Mouse (Mus musculus) hindbrain, embryonic 16.5 days (tissue): ENCODE data around the gene Acsf2. TPM values are rescaled to one million over a fixed set of nuclear protein-coding genes. Genes with fewer than 3 reads are reported as not detected.
A peak's percentile ranks its signal among the peaks of the same experiment; 100 is the strongest.
"Not testable (repeated sequence)": the region's sequence is repeated elsewhere in the genome, so short reads cannot be mapped to it uniquely, and the experiment has no call there.

ENCODE experiments used
- ATAC-seq: fragments of 200-750 bp; cut with Nextera tagmentation; 2 replicates; pipeline ENCODE4 v1.8.0; 2017; ENCODE audit warnings: moderate TSS enrichment, moderate library complexity
- H3K27ac ChIP-seq: fragments of 300-500 bp; sonication (generic); 2 replicates; pipeline ENCODE4 v1.5.1; 2014; ENCODE audit warnings: low read depth, mild to moderate bottlenecking, control low read depth, low read length, moderate library complexity
- H3K27me3 ChIP-seq: fragments of 300-500 bp; sonication (generic); replicated peaks from 2 replicates; pipeline ENCODE4 v1.6.1; 2014; ENCODE audit warnings: low read length; ENCODE audit not compliant: control insufficient read depth, insufficient read depth
- H3K36me3 ChIP-seq: fragments of 300-500 bp; sonication (generic); 2 replicates; pipeline ENCODE4 v1.6.1; 2014; ENCODE audit warnings: mild to moderate bottlenecking, low read length, moderate library complexity, mixed read lengths; ENCODE audit not compliant: control insufficient read depth, insufficient read depth
- H3K4me1 ChIP-seq: fragments of 300-500 bp; sonication (generic); 2 replicates; pipeline ENCODE4 v1.6.1; 2014; ENCODE audit warnings: low read depth, low read length; ENCODE audit not compliant: control insufficient read depth, insufficient read depth
- H3K4me2 ChIP-seq: fragments of 300-500 bp; sonication (generic); 2 replicates; pipeline ENCODE4 v1.6.1; 2014; ENCODE audit warnings: mild to moderate bottlenecking, low read length, control low read depth, moderate library complexity
- H3K4me3 ChIP-seq: fragments of 300-500 bp; sonication (generic); 2 replicates; pipeline ENCODE4 v1.5.1; 2014; ENCODE audit warnings: mild to moderate bottlenecking, low read length, control low read depth, moderate library complexity
- H3K9ac ChIP-seq: fragments of 300-500 bp; sonication (generic); 2 replicates; pipeline ENCODE4 v1.6.1; 2014; ENCODE audit warnings: low read depth, mild to moderate bottlenecking, control low read depth, low read length, moderate library complexity
- H3K9me3 ChIP-seq: fragments of 300-500 bp; sonication (generic); 2 replicates; pipeline ENCODE4 v1.6.1; 2014; ENCODE audit warnings: mild to moderate bottlenecking, low read length, moderate library complexity; ENCODE audit not compliant: control insufficient read depth
- WGBS: fragments of 180-500 bp; shearing (Covaris S2); extraction: QIAGEN DNeasy Blood & Tissue Kit; methylation state at CpG from one replicate; pipeline ENCODE4 v1.1.7; 2014; 5-methylcytosine and 5-hydroxymethylcytosine counted together
- polyA plus RNA-seq: library from polyadenylated mRNA; unstranded; fragments of >200 nt; fragmentation: Nextera tagmentation; extraction: Ambion mirVana; gene quantifications from 2 replicates; pipeline ENCODE4 v1.2.1, GENCODE M21; 2015

The Acsf2 gene
- 1.8 and 2.3 TPM in 2 replicates for polyA plus RNA-seq

DNA sequence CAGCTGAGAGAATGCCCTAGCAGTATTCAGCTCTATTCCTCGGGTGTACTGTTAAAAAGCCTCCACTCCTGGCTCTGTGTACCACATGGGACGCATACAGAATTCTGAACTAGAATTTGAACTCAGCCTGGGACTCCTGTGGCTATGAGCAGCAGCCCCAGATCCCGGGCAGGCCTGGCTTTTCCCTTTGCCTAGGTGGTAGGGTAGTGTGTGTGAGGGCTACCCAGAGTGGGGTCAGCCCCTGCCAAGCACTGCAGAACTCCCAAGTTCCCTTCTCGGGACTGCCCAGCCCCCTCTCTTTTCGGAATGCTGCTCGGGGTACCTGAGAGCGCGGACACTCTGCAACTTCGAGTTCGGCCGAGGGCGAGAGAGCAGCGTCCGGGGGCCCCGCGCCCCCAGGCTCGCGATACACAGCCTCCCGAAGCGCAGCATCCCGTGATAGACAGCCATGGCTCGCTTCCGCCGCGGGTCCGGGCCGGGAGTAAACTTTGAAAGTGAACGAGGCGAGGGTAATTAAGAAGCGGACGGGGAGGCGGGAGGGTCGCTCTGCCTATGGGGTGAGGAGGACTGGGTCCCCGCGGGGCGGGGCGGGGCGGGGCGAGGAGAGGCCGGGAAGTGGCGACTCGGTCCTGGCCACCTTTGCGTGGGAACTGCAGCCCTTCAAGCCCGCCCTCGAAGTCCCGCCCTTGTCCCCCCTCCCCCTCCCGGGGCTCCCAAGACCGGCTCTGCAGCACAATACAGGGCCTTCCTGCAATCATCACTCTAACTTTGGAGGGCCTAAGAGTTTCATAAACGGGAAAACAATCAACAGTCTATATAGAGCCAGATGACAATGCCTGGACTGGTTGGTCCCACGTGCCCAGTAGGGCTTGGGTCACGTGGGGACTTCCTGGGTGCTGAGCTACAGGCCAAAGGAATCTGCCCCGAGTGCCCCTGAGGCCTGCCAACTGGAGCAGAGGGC is at the start of gene Acsf2:
TSS of gene Acsf2 (minus strand) at position 551 of the 961 bp plus-strand sequence.
- H3K9me3 ChIP-seq = no peaks in the 10 kb centered on the region
- H3K27ac ChIP-seq = no peak within 1 kb of the TSS
- WGBS = 3% methylated on average over 50 of the region's 52 CpGs
- peak within 1 kb of the TSS; percentile 41 for H3K4me3 ChIP-seq
- H3K4me1 ChIP-seq = no peaks in the 10 kb centered on the region; the same call in 1 of the 2 replicates
- H3K27me3 ChIP-seq = no peaks in the 10 kb centered on the region
- H3K9ac ChIP-seq = peak within 1 kb of the TSS; percentile 8
- ATAC-seq = peak; percentile 88
- peak within 1 kb of the TSS; percentile 80 for H3K4me2 ChIP-seq
- no peaks in the 10 kb centered on the region for H3K36me3 ChIP-seq

DNA sequence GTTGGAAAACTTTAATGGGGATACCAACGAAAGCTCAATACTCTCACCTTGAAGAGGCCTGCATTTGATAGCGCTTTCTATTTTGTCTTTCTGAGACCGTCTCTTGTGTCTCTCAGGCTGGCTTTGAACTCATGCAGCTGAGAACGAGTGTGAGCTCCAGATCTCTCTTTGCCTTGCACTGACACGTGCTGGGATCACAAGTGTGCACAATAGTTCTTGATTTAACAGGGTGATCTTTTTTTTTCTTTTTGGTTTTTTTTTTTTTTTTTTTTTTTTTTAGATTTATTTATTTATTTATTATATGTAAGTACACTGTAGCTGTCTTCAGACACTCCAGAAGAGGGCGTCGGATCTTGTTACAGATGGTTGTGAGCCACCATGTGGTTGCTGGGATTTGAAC is 49.6 kb upstream of the Acsf2 start:
- H3K9me3 ChIP-seq, H3K27ac ChIP-seq, H3K4me3 ChIP-seq, H3K4me2 ChIP-seq, H3K36me3 ChIP-seq, H3K9ac ChIP-seq, ATAC-seq, H3K27me3 ChIP-seq: not testable (repeated sequence)
- WGBS = 95% methylated on average over 5 of the region's 7 CpGs
- H3K4me1 ChIP-seq = peaks cover 11% of the 10 kb centered on the region

DNA sequence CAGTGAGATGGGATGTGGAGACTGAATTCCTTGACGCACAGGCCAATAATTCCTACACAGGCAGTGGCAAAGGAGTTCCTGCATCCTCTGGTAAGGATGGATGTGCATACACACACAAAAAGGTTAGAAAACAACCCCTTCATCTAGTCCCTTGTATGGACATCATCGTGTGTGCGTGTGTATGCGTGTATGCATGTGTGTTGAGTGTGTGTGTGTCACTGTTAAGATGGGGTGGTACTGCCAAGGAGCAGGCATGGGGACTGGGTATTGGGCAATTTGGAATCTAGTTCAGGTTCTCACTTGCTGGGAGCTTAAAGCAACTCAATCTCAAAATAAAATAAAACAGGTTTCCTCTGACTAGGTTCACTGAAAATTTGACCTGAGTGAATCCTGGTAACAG is 44.8 kb upstream of the Acsf2 start:
- WGBS = 94% methylated on average over 4 of the region's 4 CpGs
- no peak overlapping the region for H3K9ac ChIP-seq
- H3K27ac ChIP-seq = no peak overlapping the region
- H3K27me3 ChIP-seq = no peaks in the 10 kb centered on the region
- H3K4me1 ChIP-seq = no peaks in the 10 kb centered on the region
- no peak overlapping the region for H3K4me3 ChIP-seq
- H3K9me3 ChIP-seq = no peaks in the 10 kb centered on the region
- ATAC-seq = no peak
- peaks cover 27% of the 10 kb centered on the region for H3K36me3 ChIP-seq
- no peak overlapping the region for H3K4me2 ChIP-seq

DNA sequence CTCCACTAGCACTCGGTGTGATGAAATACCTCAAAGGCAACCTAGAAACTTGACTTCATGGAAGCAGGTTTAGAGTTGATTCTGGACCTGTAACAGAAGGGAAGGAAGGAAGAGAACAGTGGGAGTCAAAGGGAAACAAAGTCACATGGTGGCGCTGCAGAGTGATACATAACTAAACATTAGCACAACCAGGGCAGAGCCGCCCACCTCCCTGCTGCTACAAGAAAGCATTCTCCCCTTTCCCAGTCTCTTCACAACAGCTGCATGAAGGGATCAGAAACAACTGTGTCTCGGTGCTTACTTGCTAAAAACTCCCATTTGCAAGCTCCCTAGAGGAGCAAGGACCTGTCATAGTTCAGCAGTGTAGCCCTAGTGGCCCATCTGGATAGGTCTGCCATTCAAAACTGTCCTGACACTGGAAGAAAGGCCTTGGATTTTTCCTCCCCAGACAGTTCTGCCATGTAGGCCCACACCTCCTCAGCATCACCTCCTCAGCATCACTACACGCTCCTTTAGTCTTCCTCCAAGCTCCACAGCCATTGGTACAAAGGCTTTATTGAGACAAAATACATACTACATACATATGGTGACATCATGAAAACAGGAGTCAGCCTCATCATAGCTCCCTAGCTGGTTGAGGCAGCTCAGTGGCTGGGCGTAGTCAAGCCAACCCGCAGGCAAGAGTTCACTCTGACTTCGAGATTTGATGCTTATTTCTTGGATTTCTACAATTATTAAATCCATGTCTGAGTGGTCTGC is 43.0 kb upstream of the Acsf2 start:
- ATAC-seq = no peak
- Histone ChIP-seq H3K27ac (no peak overlapping the region), H3K36me3 (peaks cover 37% of the 10 kb centered on the region), H3K9ac (no peak overlapping the region), H3K9me3 (no peaks in the 10 kb centered on the region), H3K27me3 (no peaks in the 10 kb centered on the region), H3K4me3 (no peak overlapping the region), H3K4me1 (no peaks in the 10 kb centered on the region), H3K4me2 (no peak overlapping the region)
- WGBS = 87% methylated on average over 8 of the region's 8 CpGs

DNA sequence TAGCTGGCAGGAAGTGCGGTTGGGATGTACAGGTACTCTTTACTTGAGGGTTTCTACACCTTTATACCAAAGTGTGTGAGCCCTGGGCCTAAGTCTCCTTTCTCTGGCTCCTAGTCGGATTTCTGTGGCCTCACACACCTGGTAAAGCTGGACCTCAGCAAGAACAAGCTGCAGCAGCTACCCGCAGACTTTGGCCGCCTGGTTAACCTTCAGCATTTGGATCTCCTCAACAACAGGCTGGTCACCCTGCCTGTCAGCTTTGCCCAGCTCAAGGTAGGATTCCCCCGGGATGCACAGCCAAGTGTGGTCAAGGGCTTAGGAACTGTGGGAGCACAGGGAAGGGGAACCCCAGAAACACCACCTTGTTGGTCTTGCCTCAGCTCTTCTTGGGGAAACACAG is 32.8 kb upstream of the Acsf2 start:
- 92% methylated on average over 5 of the region's 5 CpGs for WGBS
- H3K27me3 ChIP-seq = no peaks in the 10 kb centered on the region
- H3K27ac ChIP-seq = no peak overlapping the region
- H3K36me3 ChIP-seq = peaks cover 58% of the 10 kb centered on the region
- no peaks in the 10 kb centered on the region for H3K9me3 ChIP-seq
- no peak for ATAC-seq
- H3K4me1 ChIP-seq = peaks cover 6% of the 10 kb centered on the region
- H3K4me3 ChIP-seq = no peak overlapping the region
- no peak overlapping the region for H3K9ac ChIP-seq
- H3K4me2 ChIP-seq = no peak overlapping the region

DNA sequence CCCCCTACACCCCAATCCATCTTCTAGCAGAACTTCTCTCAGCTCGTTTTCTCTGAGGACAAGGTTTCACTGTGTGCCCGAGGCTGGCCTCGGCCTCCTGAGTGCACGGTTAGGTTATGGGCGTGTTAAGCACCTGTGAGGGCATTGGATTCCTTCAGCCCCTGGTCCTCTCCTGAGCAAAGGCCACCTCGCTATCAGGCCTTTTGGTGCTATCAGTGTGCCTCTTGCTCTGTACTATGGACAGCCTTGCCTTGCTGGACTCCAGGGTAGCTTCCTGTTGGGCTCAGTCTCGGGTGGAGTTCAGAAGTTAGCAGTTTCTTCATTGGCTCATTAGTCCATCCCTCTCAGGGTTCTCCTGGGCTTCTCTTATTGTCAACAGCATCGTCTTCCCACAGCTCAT is 31.3 kb upstream of the Acsf2 start:
- Histone ChIP-seq H3K27me3 (no peaks in the 10 kb centered on the region), H3K9me3 (no peaks in the 10 kb centered on the region), H3K4me1 (peaks cover 6% of the 10 kb centered on the region), H3K4me3 (no peak overlapping the region), H3K4me2 (no peak overlapping the region), H3K36me3 (peaks cover 45% of the 10 kb centered on the region), H3K9ac (no peak overlapping the region), H3K27ac (no peak overlapping the region)
- ATAC-seq = no peak
- WGBS = 90% methylated on average over 8 of the region's 8 CpGs

DNA sequence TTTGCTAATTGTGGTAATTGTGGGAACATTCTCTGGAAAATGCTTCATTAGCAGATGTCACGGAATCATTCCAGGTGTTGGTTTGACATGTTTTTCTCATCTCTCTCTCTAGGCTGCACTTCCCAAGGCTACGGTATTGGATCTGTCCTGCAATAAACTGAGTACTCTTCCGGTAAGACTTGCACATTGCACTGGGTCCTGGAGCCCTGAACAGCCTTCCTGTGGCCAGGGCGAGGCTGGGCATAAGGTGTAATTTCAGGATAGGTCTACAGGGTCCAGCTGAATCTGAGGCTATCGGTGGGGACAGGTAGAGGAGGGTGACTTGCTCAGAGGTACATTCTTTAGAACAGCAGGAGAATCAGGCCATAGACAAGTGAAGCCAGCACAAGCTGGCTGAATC is 30.3 kb upstream of the Acsf2 start:
- H3K9me3 ChIP-seq = no peaks in the 10 kb centered on the region
- H3K36me3 ChIP-seq = peaks cover 37% of the 10 kb centered on the region
- H3K9ac ChIP-seq = no peak overlapping the region
- H3K4me1 ChIP-seq = peaks cover 6% of the 10 kb centered on the region
- no peaks in the 10 kb centered on the region for H3K27me3 ChIP-seq
- no peak overlapping the region for H3K4me2 ChIP-seq
- 96% methylated on average over 5 of the region's 5 CpGs for WGBS
- H3K4me3 ChIP-seq = no peak overlapping the region
- no peak overlapping the region for H3K27ac ChIP-seq
- no peak for ATAC-seq

DNA sequence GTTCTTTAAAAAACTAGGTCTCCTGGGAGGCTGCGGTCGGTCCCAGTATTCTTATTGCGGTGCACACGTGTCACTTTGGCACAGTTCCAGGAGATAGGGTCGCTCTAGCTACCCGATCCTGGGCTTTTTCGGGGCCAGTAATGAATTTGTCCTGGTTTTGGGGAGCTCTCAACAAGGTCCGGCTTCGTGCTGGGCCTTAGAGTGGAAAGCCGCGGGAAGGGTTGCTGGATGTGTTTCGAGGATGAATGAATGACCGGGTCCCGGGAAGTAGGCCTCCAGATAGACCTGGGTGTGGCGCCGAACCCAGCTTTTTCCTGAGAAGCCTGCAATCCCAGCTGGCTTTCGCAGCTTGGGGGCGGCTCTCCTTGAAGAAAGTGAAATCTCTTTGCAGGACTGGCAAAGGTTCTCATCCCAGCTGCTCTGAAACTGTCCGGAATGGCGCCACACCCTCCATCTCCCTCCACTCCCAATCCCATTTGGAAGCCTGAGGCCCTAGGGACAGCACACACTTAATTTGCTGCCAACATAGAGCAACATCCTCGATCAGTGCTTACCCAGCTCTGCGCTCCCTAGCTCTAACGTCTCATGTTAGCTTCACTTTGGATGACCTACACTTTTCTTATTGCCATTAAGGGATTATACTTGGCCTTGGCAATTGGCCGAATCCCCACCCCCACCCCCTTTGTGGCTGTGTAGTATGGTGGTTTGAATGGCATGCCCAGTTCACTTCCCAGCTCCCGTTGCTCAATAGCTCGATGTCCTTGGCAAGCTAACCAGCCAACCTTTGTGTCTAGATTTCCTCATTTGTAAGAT is 28.7 kb upstream of the Acsf2 start:
- peak overlapping the region; percentile 96 for H3K4me3 ChIP-seq
- no peaks in the 10 kb centered on the region for H3K27me3 ChIP-seq
- H3K27ac ChIP-seq = peak overlapping the region; percentile 61
- H3K4me2 ChIP-seq = peak overlapping the region; percentile 90
- H3K9ac ChIP-seq = peak overlapping the region; percentile 91
- H3K36me3 ChIP-seq = peaks cover 22% of the 10 kb centered on the region
- H3K4me1 ChIP-seq = peaks cover 6% of the 10 kb centered on the region
- WGBS = 11% methylated on average over 26 of the region's 26 CpGs
- ATAC-seq = 0 out of 2 replicates have a peak, but pooled peaks have one; percentile 53
- H3K9me3 ChIP-seq = no peaks in the 10 kb centered on the region
